ENCODE assay signal across 23 mouse cellular contexts in the genomic region with DNA sequence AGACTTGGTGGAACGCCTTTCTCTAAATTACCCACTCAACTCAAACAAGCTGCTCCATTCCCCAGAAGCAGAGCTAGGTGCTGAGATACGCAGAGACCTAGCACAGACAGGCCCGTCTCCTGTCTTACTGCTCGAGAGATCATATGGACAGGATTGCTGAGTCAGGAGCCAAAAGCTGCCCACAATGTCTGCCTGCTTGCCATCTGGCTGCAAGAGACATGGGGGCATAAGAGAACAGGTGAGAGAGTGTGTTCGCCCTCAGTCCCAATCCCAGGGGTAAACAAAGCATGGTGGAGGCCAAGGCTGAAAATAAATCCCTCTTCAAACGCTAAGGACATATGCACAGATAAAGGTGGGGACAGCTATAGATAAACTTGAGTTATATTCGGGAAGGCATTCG.
DNase-seq lines count a peak whose midpoint lies in the region; ATAC-seq lines count a peak whose summit lies in the region.
"Had no signal": no experiment of that assay in that cellular context is flagged by ENCODE, and none has a peak within 500 bp of the region (broad histone marks: within the 10 kb centered on the region; RNA-seq: fewer than 3 reads in every experiment).

No protein-coding gene starts in this region.

- H3K4me3 ChIP-seq in heart, embryonic 16.5 days (ENCODE audit: low read length) = no peak overlapping the region
- H3K4me3 ChIP-seq in intestine, embryonic 15.5 days (replicated peaks) = no peak overlapping the region
- H3K4me3 ChIP-seq: embryonic facial prominence, embryonic 12.5 days; hindbrain, embryonic 15.5 days; limb, embryonic 13.5 days; liver, embryonic 13.5 days; midbrain, embryonic 12.5 days; neural tube, embryonic 13.5 days had no signal

- 63% methylated on average over 8 of the region's 8 CpGs for WGBS in heart, embryonic 16.5 days
- WGBS in intestine, embryonic 15.5 days = 71% methylated on average over 8 of the region's 8 CpGs

- DNase-seq in heart, adult 8-10 months (ENCODE audit: low spot score) = no peak
- DNase-seq in cerebellum, adult 11 months = peak; percentile 31
- peak; percentile 40 to 63 for DNase-seq in cerebellum, adult 18-20 months
- peak; percentile 47 to 63 for DNase-seq in cerebellum, postnatal 14 days
- DNase-seq in liver = no peak
- DNase-seq: adrenal gland, adult 2 months; forebrain, postnatal 0 days; gastrocnemius, postnatal 36 days; kidney, adult 9 months; kidney, postnatal 14 days; liver, embryonic 13.5 days; lung, adult 2 months; retina, postnatal 1 day; right cerebral cortex, postnatal 4 days; thymus, postnatal 4 days had no signal

- H3K4me2 ChIP-seq in heart, embryonic 16.5 days (ENCODE audit: low read depth, low read length) = 0 out of 2 replicates have a peak overlapping the region, but pooled peaks have one; percentile 1
- no peak overlapping the region for H3K4me2 ChIP-seq in intestine, embryonic 15.5 days (replicated peaks)
- H3K4me2 ChIP-seq: embryonic facial prominence, embryonic 12.5 days; hindbrain, embryonic 15.5 days; limb, embryonic 13.5 days; liver, embryonic 13.5 days; midbrain, embryonic 12.5 days; neural tube, embryonic 13.5 days had no signal

- no peak overlapping the region for H3K27ac ChIP-seq in heart, embryonic 16.5 days (ENCODE audit: low read length)
- H3K27ac ChIP-seq in intestine, embryonic 15.5 days = no peak overlapping the region
- H3K27ac ChIP-seq: embryonic facial prominence, embryonic 12.5 days; hindbrain, embryonic 15.5 days; limb, embryonic 13.5 days; liver, embryonic 13.5 days; midbrain, embryonic 12.5 days; neural tube, embryonic 13.5 days had no signal

- no peaks in the 10 kb centered on the region for H3K36me3 ChIP-seq in heart, embryonic 16.5 days (ENCODE audit: control insufficient read depth, insufficient read depth)
- H3K36me3 ChIP-seq in intestine, embryonic 15.5 days = no peaks in the 10 kb centered on the region
- H3K36me3 ChIP-seq: embryonic facial prominence, embryonic 12.5 days; hindbrain, embryonic 15.5 days; limb, embryonic 13.5 days; liver, embryonic 13.5 days; midbrain, embryonic 12.5 days; neural tube, embryonic 13.5 days had no signal

- no peak overlapping the region for H3K9ac ChIP-seq in heart, embryonic 16.5 days (ENCODE audit: low read length)
- no peak overlapping the region for H3K9ac ChIP-seq in intestine, embryonic 15.5 days
- H3K9ac ChIP-seq: embryonic facial prominence, embryonic 12.5 days; forebrain, postnatal 0 days; hindbrain, embryonic 15.5 days; limb, embryonic 13.5 days; liver, embryonic 13.5 days; midbrain, embryonic 12.5 days; neural tube, embryonic 13.5 days had no signal

- no peaks in the 10 kb centered on the region for H3K9me3 ChIP-seq in heart, embryonic 16.5 days (replicated peaks; ENCODE audit: control insufficient read depth, low read length)
- no peaks in the 10 kb centered on the region for H3K9me3 ChIP-seq in intestine, embryonic 15.5 days
- H3K9me3 ChIP-seq: embryonic facial prominence, embryonic 12.5 days; hindbrain, embryonic 15.5 days; limb, embryonic 13.5 days; liver, embryonic 13.5 days; midbrain, embryonic 12.5 days; neural tube, embryonic 13.5 days had no signal

- peaks cover 11% of the 10 kb centered on the region for H3K4me1 ChIP-seq in heart, embryonic 16.5 days (ENCODE audit: control insufficient read depth, insufficient read depth, low read length)
- 0 out of 2 replicates have a peak, but pooled peaks cover 3% of the 10 kb centered on the region for H3K4me1 ChIP-seq in intestine, embryonic 15.5 days (replicated peaks)
- H3K4me1 ChIP-seq: embryonic facial prominence, embryonic 12.5 days; hindbrain, embryonic 15.5 days; limb, embryonic 13.5 days; liver, embryonic 13.5 days; midbrain, embryonic 12.5 days had no signal

- ATAC-seq in heart, embryonic 16.5 days (replicated peaks; ENCODE audit: extremely low read depth, insufficient read depth, low FRiP score) = no peak
- no peak for ATAC-seq in intestine, embryonic 15.5 days
- ATAC-seq: forebrain, postnatal 0 days; intestine, embryonic 16.5 days had no signal

- H3K27me3 ChIP-seq in heart, embryonic 16.5 days (ENCODE audit: control insufficient read depth, insufficient read depth, low read length) = no peaks in the 10 kb centered on the region
- no peaks in the 10 kb centered on the region for H3K27me3 ChIP-seq in intestine, embryonic 15.5 days (replicated peaks)
- H3K27me3 ChIP-seq: embryonic facial prominence, embryonic 12.5 days; hindbrain, embryonic 15.5 days; liver, embryonic 13.5 days; midbrain, embryonic 12.5 days; neural tube, embryonic 13.5 days had no signal

Comparison
In these comparisons a context has a peak if more than half of its experiments do, and no peak if none do; other contexts are left out.
1. DNase-seq: peak in cerebellum, adult 11 months (single experiment), cerebellum, adult 18-20 months (2 of 2) and cerebellum, postnatal 14 days (2 of 2); none in heart, adult 8-10 months (single experiment) and liver (single experiment).